Mouse (Mus musculus) kidney, postnatal 36 days (tissue): ENCODE data around the gene 1700025C18Rik.

Experiments used
- DNase-seq, 2 experiments: peaks; one replicate each; pipeline ENCODE4 v3.0.0; 2021 to 2022; ENCODE audit warnings: mixed read lengths in 2 of 2

The 1700025C18Rik gene

DNA sequence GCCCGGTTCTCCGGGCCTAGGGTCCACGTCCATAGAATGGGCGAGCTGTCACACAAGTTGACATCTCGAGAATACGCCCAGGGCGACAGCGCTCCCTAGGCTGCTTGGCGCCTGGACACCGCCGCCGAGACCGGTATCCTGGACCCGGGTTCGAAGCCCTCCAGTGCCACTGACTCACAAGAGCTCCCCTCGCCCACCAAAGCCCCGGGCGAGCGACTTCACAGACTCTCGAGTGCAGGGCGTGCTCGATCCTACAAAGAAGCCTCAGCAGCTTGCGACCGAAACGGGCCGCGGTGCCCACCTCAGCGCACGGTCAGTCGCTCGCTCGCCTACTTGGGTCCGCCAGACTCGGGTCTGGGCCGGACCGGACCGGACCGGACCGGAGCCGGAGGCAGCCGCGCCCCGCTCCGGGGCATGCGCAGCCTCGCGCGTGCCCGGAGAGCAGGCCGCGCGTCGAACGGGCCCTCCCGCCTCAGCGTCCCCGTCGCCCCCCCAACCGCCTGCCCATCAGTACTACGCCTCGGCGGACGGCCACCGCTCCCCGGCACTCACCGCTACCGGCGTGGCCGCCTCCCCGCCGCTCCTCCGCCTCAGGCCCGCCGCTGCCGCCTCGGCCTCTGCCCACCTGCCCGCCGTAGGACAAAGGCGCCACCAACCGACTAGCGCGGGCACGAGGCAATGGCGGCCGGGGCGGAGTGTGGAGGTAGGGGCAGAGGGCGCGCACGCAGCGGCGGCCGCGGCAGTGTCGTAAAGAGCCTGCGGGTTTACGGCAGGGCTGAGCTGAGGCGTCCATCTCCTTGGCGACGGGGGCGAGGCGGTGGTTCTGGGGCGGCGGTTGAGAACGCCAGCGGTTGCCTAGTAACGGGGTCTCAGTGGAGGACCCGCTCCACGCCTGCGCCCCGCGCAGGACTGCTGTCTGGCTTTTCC is 56.2 kb downstream of the 1700025C18Rik start, which contains the start of gene Ncoa5:
TSS of gene Ncoa5 (minus strand) at position 737 of the 927 bp plus-strand sequence.
- peak; percentile 98 to 99 for DNase-seq

GRCm38 (mm10) chr2:165033306-165033705 is 57.2 kb downstream of the 1700025C18Rik start:
- DNase-seq, result no peak

GRCm38 (mm10) chr2:165032533-165032932 is 58.0 kb downstream of the 1700025C18Rik start:
- DNase-seq, result peak; percentile 39 to 41
